Mouse (Mus musculus) ES-E14 (cell line): ENCODE results near the gene Pdia2. TPM values are rescaled to one million over a fixed set of nuclear protein-coding genes. Genes with fewer than 3 reads are reported as not detected.
A peak's percentile ranks its signal among the peaks of the same experiment; 100 is the strongest.

ENCODE experiments used
- DNase-seq: peaks from one replicate; pipeline ENCODE4 v3.0.0-alpha.2; 2013; ENCODE audit warnings: low read depth, low spot score
- H3K27ac ChIP-seq: 2 replicates; pipeline ENCODE4 v1.5.1; 2012; ENCODE audit warnings: low read depth, mild to moderate bottlenecking, low read length, moderate library complexity, mixed read lengths; ENCODE audit not compliant: poor library complexity, insufficient read depth, severe bottlenecking
- H3K36me3 ChIP-seq: 2 replicates; pipeline ENCODE4 v1.6.1; 2012; ENCODE audit warnings: mild to moderate bottlenecking, low read length, moderate library complexity, mixed read lengths; ENCODE audit not compliant: control insufficient read depth, poor library complexity, insufficient read depth, severe bottlenecking
- H3K4me1 ChIP-seq, 2 experiments: fragments of 150-350 bp in 1 of 2; sonication (generic) in 1 of 2; 2 replicates each; pipeline ENCODE4 v1.6.1; 2012; ENCODE audit warnings: low read length in 2 of 2, mild to moderate bottlenecking in 1 of 2, mixed read lengths in 1 of 2; ENCODE audit not compliant: control insufficient read depth in 2 of 2, insufficient read depth in 2 of 2, poor library complexity in 1 of 2
- H3K4me3 ChIP-seq, 2 experiments: fragments of 150-350 bp in 1 of 2; sonication (generic) in 1 of 2; 2 replicates each; pipeline ENCODE4 v1.5.1; 2012; ENCODE audit warnings: low read length in 2 of 2, low read depth in 1 of 2, mild to moderate bottlenecking in 1 of 2, mixed read lengths in 1 of 2; ENCODE audit not compliant: insufficient read depth in 1 of 2, poor library complexity in 1 of 2, severe bottlenecking in 1 of 2
- H3K9ac ChIP-seq: 2 replicates; pipeline ENCODE4 v1.6.1; 2012; ENCODE audit warnings: low read depth, mild to moderate bottlenecking, low read length, mixed read lengths; ENCODE audit not compliant: poor library complexity, insufficient read depth, severe bottlenecking
- H3K9me3 ChIP-seq: fragments of 150-350 bp; sonication (generic); 2 replicates; pipeline ENCODE4 v1.6.1; 2012; ENCODE audit warnings: low read depth, mild to moderate bottlenecking, low read length; ENCODE audit not compliant: control insufficient read depth, insufficient read depth
- CHD2 ChIP-seq: IDR thresholded peaks from 2 replicates; pipeline ENCODE4 v1.6.1; 2014; ENCODE audit warnings: mild to moderate bottlenecking, low read depth, low read length, inconsistent platforms
- HCFC1 ChIP-seq: IDR thresholded peaks from 2 replicates; pipeline ENCODE4 v1.6.1; 2012; ENCODE audit warnings: low read length, inconsistent platforms, borderline replicate concordance; ENCODE audit not compliant: insufficient read depth
- MAFK ChIP-seq: IDR thresholded peaks from 2 replicates; pipeline ENCODE4 v1.6.1; 2014; ENCODE audit warnings: mild to moderate bottlenecking, low read depth, low read length, inconsistent platforms; ENCODE audit not compliant: insufficient read depth
- ZC3H11A ChIP-seq: IDR thresholded peaks from 2 replicates; pipeline ENCODE4 v1.6.1; 2012; ENCODE audit warnings: low read depth, mild to moderate bottlenecking, inconsistent platforms, low read length, borderline replicate concordance
- ZNF384 ChIP-seq: IDR thresholded peaks from 2 replicates; pipeline ENCODE4 v1.6.1; 2012; ENCODE audit warnings: low read depth, low read length, inconsistent platforms
- in situ Hi-C, 2 experiments: fragments of 600-800 bp; cut with MboI; formaldehyde crosslinking; loops; one replicate each; pipeline ENCODE4 v1.15.1; 2025; ENCODE audit warnings: low sequenced_read_pairs in 2 of 2, inconsistent platforms in 1 of 2; ENCODE audit not compliant: unreplicated experiment in 2 of 2
- total RNA-seq: library from RNA; depleted of rRNA; stranded (reverse); fragments of 300-350 nt; gene quantifications from 2 replicates; pipeline ENCODE4 v1.2.3, GENCODE M21; 2012; rRNA removed

Pdia2 gene
- 0.16 and 0.18 TPM in 2 replicates for total RNA-seq

DNA sequence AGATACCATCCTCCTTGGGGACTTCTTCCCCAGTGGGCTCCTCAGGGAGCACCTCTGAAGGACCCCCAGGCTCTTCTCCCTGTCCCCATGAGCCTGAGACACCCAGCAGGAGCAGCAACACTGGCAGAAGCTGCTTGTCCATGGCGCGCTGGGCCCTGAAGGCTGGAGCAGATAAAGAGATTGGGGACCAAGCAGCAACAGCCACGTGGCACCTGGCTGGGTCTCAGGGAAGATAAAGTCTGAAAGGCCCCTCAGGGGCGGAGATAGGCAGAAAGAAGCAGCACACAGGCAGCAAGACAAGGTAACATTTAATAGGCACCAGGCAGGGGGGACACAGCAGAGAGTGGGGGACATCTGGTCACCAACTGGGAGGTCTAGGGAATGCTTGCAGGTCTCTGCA lies at the start of gene Pdia2:
Gene Pdia2 (minus strand): TSS at position 196 of the 400 bp plus-strand sequence.
- in situ Hi-C loops, result no loop called here
- Histone ChIP-seq H3K27ac (no peak within 1 kb of the TSS), H3K36me3 (peaks cover 27% of the 10 kb centered on the region), H3K4me3 (no peak within 1 kb of the TSS), H3K9me3 (no peaks in the 10 kb centered on the region), H3K9ac (no peak within 1 kb of the TSS), H3K4me1 (peaks cover 2 to 11% of the 10 kb centered on the region in 2 experiments; a peak in 3 of 4 replicates)
- TF ChIP-seq ZC3H11A, result no peak
- TF ChIP-seq ZNF384, result no peak
- TF ChIP-seq CHD2, result no peak
- TF ChIP-seq MAFK, result no peak
- TF ChIP-seq HCFC1, result no peak
- no peak for DNase-seq

- DNase-seq, result peak; percentile 86
- H3K9ac ChIP-seq, result peak within 1 kb of the TSS; percentile 78
- in situ Hi-C loops, result no loop called here
- TF ChIP-seq CHD2, result no peak
- no peak for TF ChIP-seq MAFK
- no peak for TF ChIP-seq ZNF384
- no peak for TF ChIP-seq ZC3H11A
- no peak for TF ChIP-seq HCFC1
- H3K9me3 ChIP-seq, result no peaks in the 10 kb centered on the region
- H3K4me1 ChIP-seq, result peaks cover 4% of the 10 kb centered on the region in 2 experiments; a peak in 2 of 4 replicates
- peak within 1 kb of the TSS; percentile 46 for H3K27ac ChIP-seq
- H3K4me3 ChIP-seq, result peak within 1 kb of the TSS; percentile 71 to 80
- no peaks in the 10 kb centered on the region for H3K36me3 ChIP-seq
Observed at GRCm38 (mm10) chr17:26244101-26244841, 45.4 kb upstream of the Pdia2 start, which contains the start of gene Fam234a. Fam234a (minus strand) TSS chr17:26244242.

GRCm38 (mm10) chr17:26243471-26244100 lies 44.7 kb upstream of the Pdia2 start:
- Histone ChIP-seq H3K36me3 (no peaks in the 10 kb centered on the region), H3K9ac (peak overlapping the region; percentile 78), H3K9me3 (no peaks in the 10 kb centered on the region), H3K4me1 (peaks cover 4% of the 10 kb centered on the region in 2 experiments; a peak in 2 of 4 replicates), H3K27ac (peak overlapping the region; percentile 46), H3K4me3 (peak overlapping the region; percentile 71 to 80)
- in situ Hi-C loops, result no loop called here
- DNase-seq, result peak; percentile 53
- TF ChIP-seq CHD2, result no peak; the same call in 1 of the 2 replicates
- no peak for TF ChIP-seq ZC3H11A
- TF ChIP-seq ZNF384, result no peak
- no peak for TF ChIP-seq MAFK
- no peak for TF ChIP-seq HCFC1

DNA sequence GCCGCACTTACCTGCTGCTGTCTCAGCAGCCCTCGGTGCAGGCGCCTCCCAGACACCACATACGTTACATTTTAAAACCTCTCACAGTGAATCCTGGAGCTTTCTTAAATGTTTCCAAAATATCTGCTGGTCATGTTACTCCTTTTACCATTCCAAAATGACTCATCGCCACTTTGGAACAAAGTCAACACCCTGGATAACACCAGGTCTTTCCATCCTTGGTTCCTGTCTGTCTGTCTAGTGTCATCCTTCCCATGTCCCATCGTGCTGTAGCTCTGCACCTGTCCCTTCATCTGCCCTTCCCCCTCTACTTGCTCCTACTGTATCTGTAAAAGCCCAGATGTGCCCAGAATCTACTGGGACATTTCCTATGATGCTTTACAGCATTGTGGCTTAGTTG lies 42.1 kb upstream of the Pdia2 start:
- no peaks in the 10 kb centered on the region for H3K36me3 ChIP-seq
- no peak overlapping the region for H3K27ac ChIP-seq
- H3K4me1 ChIP-seq, result peaks cover 4% of the 10 kb centered on the region in 2 experiments; a peak in 2 of 4 replicates
- no peak for DNase-seq
- H3K4me3 ChIP-seq, result no peak overlapping the region
- in situ Hi-C loops, result no loop called here
- TF ChIP-seq ZC3H11A (no peak), MAFK (no peak), ZNF384 (no peak), CHD2 (no peak), HCFC1 (no peak)
- H3K9me3 ChIP-seq, result no peaks in the 10 kb centered on the region
- no peak overlapping the region for H3K9ac ChIP-seq
